Mouse (Mus musculus): ENCODE measurements around the gene Gabrg3. TPM values are rescaled to one million over a fixed set of nuclear protein-coding genes. Genes with fewer than 3 reads are reported as not detected.

The Gabrg3 gene
- total and polyA plus RNA-seq, 3 experiments: 2.0 to 11.7 (median 6.6) TPM

Other genes with a start within 250 kb of the Gabrg3 start
- 1 to 10 TPM; 7.2 to 7.4 TPM for gene Gabrb3, start 32.5 kb upstream of the Gabrg3 start, total RNA-seq (2021)
- 1.7 and 2.3 TPM in 2 replicates for gene Gabrb3, start 32.5 kb upstream of the Gabrg3 start, polyA plus RNA-seq (2012; rRNA removed)
- under 1 TPM; 0.14 to 0.17 TPM for gene Gabra5, start 122.9 kb upstream of the Gabrg3 start, total RNA-seq (2021)
- gene Gabra5, start 122.9 kb upstream of the Gabrg3 start, polyA plus RNA-seq (2012; rRNA removed): not detected in 2 replicates